Mouse (Mus musculus) splenic B cell, adult 2 months (primary cell): ENCODE data around the gene Vmn1r179.
"Not testable (repeated sequence)": the region's sequence is repeated elsewhere in the genome, so short reads cannot be mapped to it uniquely, and the experiment has no call there.

Experiments
- DNase-seq: peaks from one replicate; pipeline ENCODE4 v3.0.0-alpha.2; 2011; ENCODE audit warnings: low read depth, low spot score
- H3K27me3 ChIP-seq: 2 replicates; pipeline ENCODE4 v1.6.1; 2012; ENCODE audit warnings: mild to moderate bottlenecking, low read length, moderate library complexity, mixed read lengths; ENCODE audit not compliant: control insufficient read depth, poor library complexity, insufficient read depth, severe bottlenecking
- H3K36me3 ChIP-seq: 2 replicates; pipeline ENCODE4 v1.6.1; 2012; ENCODE audit warnings: mild to moderate bottlenecking, low read length, moderate library complexity, mixed read lengths; ENCODE audit not compliant: control insufficient read depth, poor library complexity, insufficient read depth, severe bottlenecking

Vmn1r179 gene

DNA sequence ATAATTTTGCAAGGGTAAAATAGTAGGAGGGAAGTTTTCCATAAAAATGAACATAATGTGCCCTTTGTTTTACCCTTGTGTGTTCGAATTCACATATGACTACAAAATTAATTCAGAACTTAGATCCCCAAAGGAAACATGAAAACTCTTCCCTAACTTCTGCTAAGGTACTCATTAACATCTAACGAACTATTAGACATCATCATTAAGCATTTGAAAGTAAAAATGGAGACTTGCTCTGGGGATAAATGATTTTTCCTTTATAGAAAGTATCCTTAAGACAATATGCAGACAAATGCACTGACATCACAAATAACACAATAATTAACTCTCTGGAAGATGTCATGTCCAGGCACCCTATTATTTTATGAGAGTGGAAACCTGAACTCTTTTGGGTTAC, at the start of gene Vmn1r179:
Gene Vmn1r179 (plus strand): TSS at position 301 of the 400 bp plus-strand sequence.
- DNase-seq, result no peak
- H3K27me3 ChIP-seq, result no peaks in the 10 kb centered on the region
- no peaks in the 10 kb centered on the region for H3K36me3 ChIP-seq

DNA sequence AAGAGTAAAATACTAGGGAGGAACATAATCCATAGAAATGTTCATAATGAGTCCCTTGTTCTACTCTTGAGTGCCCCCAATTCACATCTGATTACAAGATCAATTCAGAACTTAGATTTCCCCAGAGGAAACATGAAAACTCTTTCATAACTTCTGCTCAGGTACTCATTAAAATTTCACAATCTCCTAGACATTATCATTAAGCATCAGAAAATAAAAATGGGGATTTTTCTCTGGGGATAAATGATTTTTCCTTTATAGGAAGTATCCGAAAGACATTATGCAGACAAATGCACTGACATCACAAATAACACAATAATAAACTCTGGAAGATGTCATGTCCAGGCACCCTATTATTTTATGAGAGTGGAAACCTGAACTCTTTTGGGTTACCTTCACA, 35.1 kb upstream of the Vmn1r179 start, which contains the start of gene Vmn1r178:
Gene Vmn1r178 (plus strand): TSS at position 301 of the 400 bp plus-strand sequence.
- DNase-seq, result no peak
- Histone ChIP-seq H3K36me3 (no peaks in the 10 kb centered on the region), H3K27me3 (no peaks in the 10 kb centered on the region)

- Histone ChIP-seq H3K27me3 (no peaks in the 10 kb centered on the region), H3K36me3 (no peaks in the 10 kb centered on the region)
- DNase-seq, result no peak
Measured at GRCm38 (mm10) chr7:23950332-23950731, 23.6 kb downstream of the Vmn1r179 start, which contains the start of gene Vmn1r180. TSS of gene Vmn1r180 (plus strand) at chr7:23950632.

DNA sequence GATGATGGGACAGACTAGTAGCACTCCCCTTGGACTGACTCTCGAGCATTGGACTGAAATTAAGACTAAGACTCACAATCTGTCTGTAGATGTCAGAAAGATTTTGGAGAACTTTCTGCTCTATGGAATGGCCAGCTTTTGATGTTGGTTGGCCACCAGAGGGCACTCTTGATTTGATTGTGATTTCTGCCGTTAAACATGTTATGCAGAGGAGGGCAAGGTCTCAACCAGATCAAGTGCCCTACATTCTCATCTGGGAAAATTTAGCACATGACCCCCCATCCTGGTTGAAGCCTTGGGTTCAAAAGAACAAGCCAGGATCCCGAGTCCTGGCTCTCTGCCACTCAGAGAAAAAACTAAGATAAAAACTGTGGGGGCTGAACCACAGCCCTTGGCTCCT, 41.3 kb downstream of the Vmn1r179 start:
- not testable (repeated sequence) for H3K36me3 ChIP-seq, H3K27me3 ChIP-seq
- DNase-seq, result peak; percentile 1

DNA sequence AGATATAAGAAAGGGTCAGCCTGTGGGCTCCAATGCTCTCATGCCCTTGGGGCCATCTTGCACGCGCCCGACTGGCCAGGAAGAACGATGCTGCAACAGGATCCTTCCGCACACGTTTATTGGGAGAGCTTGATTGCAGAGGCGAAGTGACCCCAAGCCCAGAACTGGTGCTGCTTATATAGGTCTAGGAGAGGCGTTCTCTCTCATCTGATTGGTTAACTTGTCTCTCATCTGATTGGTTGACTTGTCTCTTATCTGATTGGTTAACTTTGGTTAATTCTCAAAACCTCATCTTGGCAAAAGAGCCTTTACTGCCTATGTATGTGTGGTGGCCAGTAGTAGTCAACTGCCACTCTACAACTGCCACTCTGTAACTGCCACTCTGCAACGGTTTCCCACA, 47.5 kb downstream of the Vmn1r179 start, which contains the start of gene Vmn1r181:
Gene Vmn1r181 (plus strand): TSS at position 301 of the 400 bp plus-strand sequence.
- H3K36me3 ChIP-seq, H3K27me3 ChIP-seq, DNase-seq: not testable (repeated sequence)
